ENCODE assay signal across 8 mouse cellular contexts in the genomic region with DNA sequence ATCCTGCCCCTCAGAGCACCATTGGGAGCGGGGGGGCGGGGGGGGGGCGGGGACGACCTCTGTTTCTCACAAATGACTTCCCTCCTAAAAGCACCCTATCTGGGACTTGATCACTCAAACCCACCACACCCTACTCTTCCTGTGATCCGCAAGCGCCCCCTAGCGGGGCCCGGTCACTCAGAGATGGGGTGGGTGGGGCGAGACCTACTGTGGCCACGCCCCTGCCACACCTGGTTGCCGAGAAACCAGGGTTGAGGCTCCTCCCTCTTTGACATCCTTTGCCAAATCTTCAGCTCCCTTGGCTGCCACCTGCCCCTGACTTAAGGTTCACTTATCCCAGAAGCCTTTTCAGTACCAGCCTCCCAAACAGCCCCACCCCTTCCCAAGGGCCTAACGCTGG. TPM values are rescaled to one million over a fixed set of nuclear protein-coding genes. Genes with fewer than 3 reads are reported as not detected.
DNase-seq lines count a peak whose midpoint lies in the region; ATAC-seq and TF ChIP-seq lines count a peak whose summit lies in the region.

No protein-coding gene starts in this region.

- ATAC-seq in heart, embryonic 16.5 days (replicated peaks; ENCODE audit: extremely low read depth, insufficient read depth, low FRiP score): no peak
- no peak for ATAC-seq in monocyte, adult 5-6 weeks (replicated peaks; ENCODE audit: insufficient number of reproducible peaks, low FRiP score, low TSS enrichment, poor library complexity, severe bottlenecking)

- WGBS in heart, embryonic 16.5 days: 5% methylated on average over 12 of the region's 12 CpGs

- DNase-seq in A20 (ENCODE audit: low read depth, low spot score) (peak; percentile 90), ES-E14 (ENCODE audit: low read depth, low spot score) (peak; percentile 92)
- peak; percentile 63 to 82 for DNase-seq in cerebellum, postnatal 25 days
- peak; percentile 45 to 52 for DNase-seq in layer of hippocampus, adult 8-10 months (ENCODE audit: low spot score in 2 of 2)
- peak; percentile 77 for DNase-seq in lung, postnatal 14 days
- DNase-seq in right cerebral cortex, postnatal 4 days: peak; percentile 72

- H3K27ac ChIP-seq in ES-E14 (ENCODE audit: insufficient read depth, low read depth, low read length, poor library complexity, severe bottlenecking): no peak overlapping the region
- no peak overlapping the region for H3K27ac ChIP-seq in heart, embryonic 16.5 days (ENCODE audit: low read length)

- H3K9ac ChIP-seq in ES-E14 (ENCODE audit: insufficient read depth, low read depth, low read length, poor library complexity, severe bottlenecking): no peak overlapping the region
- no peak overlapping the region for H3K9ac ChIP-seq in heart, embryonic 16.5 days (ENCODE audit: low read length)

- no peaks in the 10 kb centered on the region for H3K9me3 ChIP-seq in ES-E14 (ENCODE audit: control insufficient read depth, insufficient read depth, low read depth, low read length)
- H3K9me3 ChIP-seq in heart, embryonic 16.5 days (replicated peaks; ENCODE audit: control insufficient read depth, low read length): 0 out of 2 replicates have a peak, but pooled peaks cover 5% of the 10 kb centered on the region

- peaks cover 38% of the 10 kb centered on the region for H3K27me3 ChIP-seq in heart, embryonic 16.5 days (ENCODE audit: control insufficient read depth, insufficient read depth, low read length)

- H3K4me1 ChIP-seq in ES-E14 (ENCODE audit: control insufficient read depth in 2 of 2, insufficient read depth in 2 of 2, low read length in 2 of 2, poor library complexity in 1 of 2): peaks cover 0 to 30% of the 10 kb centered on the region in 2 experiments; a peak in 2 of 4 replicates
- peaks cover 27% of the 10 kb centered on the region for H3K4me1 ChIP-seq in heart, embryonic 16.5 days (ENCODE audit: control insufficient read depth, insufficient read depth, low read length)

- in situ Hi-C loops in ES-E14 (cut with MboI; ENCODE audit: low sequenced_read_pairs in 2 of 2, unreplicated experiment in 2 of 2): no loop called here

- H3K4me3 ChIP-seq in ES-E14 (ENCODE audit: insufficient read depth in 1 of 2, low read depth in 1 of 2, low read length in 2 of 2, poor library complexity in 1 of 2, severe bottlenecking in 1 of 2): peak overlapping the region; percentile 70 to 83; a peak in 3 of 4 replicates
- 0 out of 2 replicates have a peak overlapping the region, but pooled peaks have one; percentile 2 for H3K4me3 ChIP-seq in heart, embryonic 16.5 days (ENCODE audit: low read length)

- H3K36me3 ChIP-seq in ES-E14 (ENCODE audit: control insufficient read depth, insufficient read depth, low read length, poor library complexity, severe bottlenecking): no peaks in the 10 kb centered on the region
- no peaks in the 10 kb centered on the region for H3K36me3 ChIP-seq in heart, embryonic 16.5 days (ENCODE audit: control insufficient read depth, insufficient read depth)

- peak overlapping the region; percentile 98; the same call in 1 of the 2 replicates for H3K4me2 ChIP-seq in heart, embryonic 16.5 days (ENCODE audit: low read depth, low read length)

TF ChIP-seq in ES-E14, 5 proteins besides CTCF, POLR2A, EP300 and RAD21:
- no peak for TF ChIP-seq CHD2 (IDR thresholded peaks at IDR 0.05; ENCODE audit: low read depth, low read length)
- TF ChIP-seq ZC3H11A (IDR thresholded peaks at IDR 0.05; ENCODE audit: borderline replicate concordance, low read depth, low read length): no peak
- no peak for TF ChIP-seq HCFC1 (IDR thresholded peaks at IDR 0.05; ENCODE audit: borderline replicate concordance, insufficient read depth, low read length)
- TF ChIP-seq ZNF384 (IDR thresholded peaks at IDR 0.05; ENCODE audit: low read depth, low read length): no peak
- TF ChIP-seq MAFK (IDR thresholded peaks at IDR 0.05; ENCODE audit: insufficient read depth, low read depth, low read length): no peak

RNA-seq across cellular contexts. Expression of a gene that starts 0.8 kb away (rescaled TPM):
- total RNA-seq in ES-E14 (2012; rRNA removed): 8.4 and 17.7 TPM in 2 replicates
- 21.2 and 23.9 TPM in 2 replicates for polyA plus RNA-seq in heart, embryonic 16.5 days (2015; fragmentation: Nextera tagmentation; extraction: Ambion mirVana)
- 1 to 10 TPM; 2.3 to 3.3 (median 2.6) TPM for total RNA-seq in layer of hippocampus, adult 8-10 months (2022)
- total RNA-seq in monocyte, adult 5-6 weeks (2017): not detected in 3 replicates

RNA-seq across cellular contexts. Expression of a gene that starts 6.4 kb away (rescaled TPM):
- total RNA-seq in ES-E14 (2012; rRNA removed): 70.2 and 108 TPM in 2 replicates
- 31.7 and 34.9 TPM in 2 replicates for polyA plus RNA-seq in heart, embryonic 16.5 days (2015; fragmentation: Nextera tagmentation; extraction: Ambion mirVana)
- 10 to 100 TPM; 65.0 to 75.5 (median 71.4) TPM for total RNA-seq in layer of hippocampus, adult 8-10 months (2022)
- total RNA-seq in monocyte, adult 5-6 weeks (2017): 15.0 to 22.2 TPM (median 19.2 TPM) in 3 replicates

RNA-seq across cellular contexts. Expression of a gene that starts 11.9 kb away (rescaled TPM):
- 1.2 and 1.5 TPM in 2 replicates for total RNA-seq in ES-E14 (2012; rRNA removed)
- polyA plus RNA-seq in heart, embryonic 16.5 days (2015; fragmentation: Nextera tagmentation; extraction: Ambion mirVana): 0.59 and 1.2 TPM in 2 replicates
- total RNA-seq in layer of hippocampus, adult 8-10 months (2022): 1 to 10 TPM in 3 of 4 experiments, under 1 TPM in 1; 0.68 to 1.8 (median 1.6) TPM
- 0.29 to 0.49 TPM in 2 of 3 replicates, not detected in the other for total RNA-seq in monocyte, adult 5-6 weeks (2017)

RNA-seq across cellular contexts. Expression of a gene that starts 40.3 kb away (rescaled TPM):
- 7.7 and 8.4 TPM in 2 replicates for total RNA-seq in ES-E14 (2012; rRNA removed)
- polyA plus RNA-seq in heart, embryonic 16.5 days (2015; fragmentation: Nextera tagmentation; extraction: Ambion mirVana): 12.8 and 14.6 TPM in 2 replicates
- total RNA-seq in layer of hippocampus, adult 8-10 months (2022): 10 to 100 TPM; 10.3 to 15.4 (median 12.5) TPM
- total RNA-seq in monocyte, adult 5-6 weeks (2017): 5.0 to 6.0 TPM (median 5.0 TPM) in 3 replicates

RNA-seq across cellular contexts. Expression of a gene that starts 40.6 kb away (rescaled TPM):
- 484 and 561 TPM in 2 replicates for total RNA-seq in ES-E14 (2012; rRNA removed)
- 1,043 and 1,129 TPM in 2 replicates for polyA plus RNA-seq in heart, embryonic 16.5 days (2015; fragmentation: Nextera tagmentation; extraction: Ambion mirVana)
- total RNA-seq in layer of hippocampus, adult 8-10 months (2022): 100 to 1,000 TPM; 161 to 224 (median 198) TPM
- total RNA-seq in monocyte, adult 5-6 weeks (2017): 66.7 to 91.2 TPM (median 74.2 TPM) in 3 replicates
